Mouse (Mus musculus) ovary, postnatal 36 days (tissue): Measurements from ENCODE around the gene Pcbd2.
A peak's percentile ranks its signal among the peaks of the same experiment; 100 is the strongest.

ENCODE experiments used
- DNase-seq: peaks from one replicate; pipeline ENCODE4 v3.0.0; 2022; ENCODE audit warnings: low spot score, mixed read lengths

Gene Pcbd2

GRCm38 (mm10) chr13:55826008-55826671 is 99.0 kb downstream of the Pcbd2 start:
- peak; percentile 31 for DNase-seq
